Mouse (Mus musculus) C2C12 (cell line): Measurements from ENCODE around the gene Gm28551. TPM values are rescaled to one million over a fixed set of nuclear protein-coding genes. Genes with fewer than 3 reads are reported as not detected.

Experiments
- H3K27me3 ChIP-seq: one replicate; pipeline ENCODE4 v1.6.1; 2011; ENCODE audit not compliant: control insufficient read depth, insufficient read depth, insufficient read length
- H3K36me3 ChIP-seq: one replicate; pipeline ENCODE4 v1.6.1; 2011; ENCODE audit not compliant: control insufficient read depth, insufficient read depth
- H3K4me3 ChIP-seq: one replicate; pipeline ENCODE4 v1.5.1; 2011; ENCODE audit warnings: mild to moderate bottlenecking, control low read depth; ENCODE audit not compliant: poor library complexity, insufficient read depth, severe bottlenecking
- H3K79me2 ChIP-seq: one replicate; pipeline ENCODE4 v1.6.1; 2011; ENCODE audit not compliant: control insufficient read depth, insufficient read depth
- H3K79me3 ChIP-seq: one replicate; pipeline ENCODE4 v1.6.1; 2011; ENCODE audit warnings: low read depth, control low read depth
- H3ac ChIP-seq: one replicate; pipeline ENCODE3; 2011; ENCODE audit warnings: low read depth; ENCODE audit not compliant: control insufficient read depth, insufficient read length
- CEBPB ChIP-seq: IDR thresholded peaks from one replicate; pipeline ENCODE4 v1.6.1; 2011; ENCODE audit warnings: low read depth, mild to moderate bottlenecking, control low read depth, moderate library complexity
- CTCF ChIP-seq: IDR thresholded peaks from one replicate; pipeline ENCODE4 v1.5.1; 2011; ENCODE audit not compliant: control insufficient read depth, insufficient read depth, insufficient read length
- FOSL1 ChIP-seq: IDR thresholded peaks from one replicate; pipeline ENCODE4 v1.8.0; 2011; ENCODE audit warnings: mild to moderate bottlenecking, low read length; ENCODE audit not compliant: poor library complexity, insufficient read depth, severe bottlenecking
- MAX ChIP-seq: IDR thresholded peaks from one replicate; pipeline ENCODE4 v1.6.1; 2011; ENCODE audit warnings: mild to moderate bottlenecking, control low read depth
- MYOD1 ChIP-seq: IDR thresholded peaks from one replicate; pipeline ENCODE4 v1.6.1; 2011; ENCODE audit warnings: low read depth; ENCODE audit not compliant: control insufficient read depth, insufficient read length
- MYOG ChIP-seq: IDR thresholded peaks from one replicate; pipeline ENCODE4 v1.6.1; 2011; ENCODE audit not compliant: control insufficient read depth, insufficient read length; ENCODE audit errors: extremely low read depth
- USF1 ChIP-seq: IDR thresholded peaks from one replicate; pipeline ENCODE4 v1.6.1; 2011; ENCODE audit warnings: low read depth, mild to moderate bottlenecking, control low read depth, moderate library complexity
- polyA plus RNA-seq: library from polyadenylated mRNA; unstranded; fragments of >200 nt; fragmentation: generic; extraction: Trizol; gene quantifications from one replicate; pipeline ENCODE4 v1.2.1, GENCODE M21; 2012; ENCODE audit warnings: missing spikeins

The Gm28551 gene
- polyA plus RNA-seq, 1 experiment, result 0.09 TPM

GRCm38 (mm10) chr1:53291197-53291596 is 61.3 kb downstream of the Gm28551 start:
- Histone ChIP-seq H3K36me3 (peaks cover 4% of the 10 kb centered on the region), H3K79me2 (peaks cover 4% of the 10 kb centered on the region), H3K79me3 (no peaks in the 10 kb centered on the region), H3K4me3 (no peak overlapping the region), H3ac (no peak overlapping the region), H3K27me3 (no peaks in the 10 kb centered on the region)
- no peak for TF ChIP-seq USF1
- no peak for TF ChIP-seq MYOG
- no peak for TF ChIP-seq FOSL1
- no peak for TF ChIP-seq MYOD1
- TF ChIP-seq CEBPB, result no peak
- TF ChIP-seq MAX, result no peak
- TF ChIP-seq CTCF, result no peak

Other genes starting within 250 kb of the Gm28551 start
- not detected for gene 1700019A02Rik, start 165.0 kb downstream of the Gm28551 start, polyA plus RNA-seq
- gene Pms1, start 55.6 kb downstream of the Gm28551 start, polyA plus RNA-seq, result 2.1 TPM
- 9.3 TPM for gene Ormdl1, start 55.6 kb downstream of the Gm28551 start, polyA plus RNA-seq
- gene Gm28778, start 55.6 kb downstream of the Gm28551 start, polyA plus RNA-seq, result not detected
- 6.2 TPM for gene Osgepl1, start 39.0 kb downstream of the Gm28551 start, polyA plus RNA-seq
- gene Asdurf, start within 50 bp of the Gm28551 start, polyA plus RNA-seq, result not detected
- gene Asnsd1, start 85 bp upstream of the Gm28551 start, polyA plus RNA-seq, result 31.9 TPM